Mouse (Mus musculus) hindbrain, embryonic 14.5 days (tissue): Measurements from ENCODE around the gene Slc29a3. TPM values are rescaled to one million over a fixed set of nuclear protein-coding genes. Genes with fewer than 3 reads are reported as not detected.

Experiments used
- ATAC-seq: fragments of 200-750 bp; cut with Nextera tagmentation; 2 replicates; pipeline ENCODE4 v1.8.0; 2017; ENCODE audit warnings: moderate number of reproducible peaks, mild to moderate bottlenecking, moderate TSS enrichment, moderate library complexity; ENCODE audit not compliant: low FRiP score
- DNase-seq: peaks from one replicate; pipeline ENCODE4 v3.0.0-alpha.2; 2015; ENCODE audit warnings: low spot score
- H3K27ac ChIP-seq: fragments of 300-500 bp; sonication (generic); 2 replicates; pipeline ENCODE4 v1.5.1; 2014; ENCODE audit warnings: mild to moderate bottlenecking, moderate library complexity
- H3K27me3 ChIP-seq: fragments of 300-500 bp; sonication (generic); 2 replicates; pipeline ENCODE4 v1.6.1; 2014; ENCODE audit warnings: mild to moderate bottlenecking, low read length, mixed read lengths; ENCODE audit not compliant: control insufficient read depth, insufficient read depth
- H3K36me3 ChIP-seq: fragments of 300-500 bp; sonication (generic); replicated peaks from 2 replicates; pipeline ENCODE4 v1.6.1; 2014; ENCODE audit not compliant: control insufficient read depth, insufficient read depth
- H3K4me1 ChIP-seq: fragments of 300-500 bp; sonication (generic); replicated peaks from 2 replicates; pipeline ENCODE4 v1.6.1; 2014; ENCODE audit warnings: antibody characterized with exemption, low read length, mixed read lengths; ENCODE audit not compliant: control insufficient read depth, insufficient read depth
- H3K4me2 ChIP-seq: fragments of 300-500 bp; sonication (generic); replicated peaks from 2 replicates; pipeline ENCODE4 v1.6.1; 2014; ENCODE audit warnings: mild to moderate bottlenecking, moderate library complexity
- H3K4me3 ChIP-seq: fragments of 300-500 bp; sonication (generic); replicated peaks from 2 replicates; pipeline ENCODE4 v1.5.1; 2014; ENCODE audit warnings: mild to moderate bottlenecking, low read length
- H3K9ac ChIP-seq: fragments of 300-500 bp; sonication (generic); 2 replicates; pipeline ENCODE4 v1.6.1; 2014
- H3K9me3 ChIP-seq: fragments of 300-500 bp; sonication (generic); 2 replicates; pipeline ENCODE4 v1.6.1; 2016; ENCODE audit warnings: low read length; ENCODE audit not compliant: control insufficient read depth
- WGBS: fragments of 180-500 bp; shearing (Covaris S2); extraction: QIAGEN DNeasy Blood & Tissue Kit; methylation state at CpG from one replicate; pipeline ENCODE4 v1.1.7; 2014; 5-methylcytosine and 5-hydroxymethylcytosine counted together
- polyA plus RNA-seq: library from polyadenylated mRNA; unstranded; fragments of >200 nt; fragmentation: Nextera tagmentation; extraction: Ambion mirVana; gene quantifications from 2 replicates; pipeline ENCODE4 v1.2.1, GENCODE M21; 2014

Slc29a3 gene
- polyA plus RNA-seq, 1 experiment from 2014 or later = 8.9 TPM

DNA sequence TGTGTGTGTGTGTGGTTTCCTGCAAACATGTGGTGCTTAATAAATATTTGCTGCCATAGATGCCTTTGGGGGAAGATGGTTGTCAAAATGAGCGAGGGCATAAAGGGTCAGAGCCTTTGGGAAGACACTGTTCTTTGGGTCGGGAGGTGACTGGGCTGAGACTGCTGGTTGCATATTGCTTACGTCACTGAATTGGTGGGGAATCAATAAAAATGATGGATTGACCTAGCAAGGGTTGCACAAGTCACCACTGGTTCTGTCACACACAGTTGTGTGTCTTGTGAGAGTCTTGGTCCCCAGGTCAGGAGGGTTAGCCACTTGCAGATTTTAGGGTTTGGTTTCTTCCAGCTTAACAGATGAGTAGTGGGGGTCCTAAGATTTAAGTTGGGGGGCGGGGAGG, 75.3 kb downstream of the Slc29a3 start:
- Histone ChIP-seq H3K9me3 (no peaks in the 10 kb centered on the region), H3K9ac (no peak overlapping the region), H3K27me3 (no peaks in the 10 kb centered on the region), H3K36me3 (no peaks in the 10 kb centered on the region), H3K4me1 (no peaks in the 10 kb centered on the region), H3K4me3 (no peak overlapping the region), H3K4me2 (no peak overlapping the region), H3K27ac (no peak overlapping the region)
- ATAC-seq (no peak), DNase-seq (no peak)
- 65% methylated on average over 4 of the region's 4 CpGs for WGBS

DNA sequence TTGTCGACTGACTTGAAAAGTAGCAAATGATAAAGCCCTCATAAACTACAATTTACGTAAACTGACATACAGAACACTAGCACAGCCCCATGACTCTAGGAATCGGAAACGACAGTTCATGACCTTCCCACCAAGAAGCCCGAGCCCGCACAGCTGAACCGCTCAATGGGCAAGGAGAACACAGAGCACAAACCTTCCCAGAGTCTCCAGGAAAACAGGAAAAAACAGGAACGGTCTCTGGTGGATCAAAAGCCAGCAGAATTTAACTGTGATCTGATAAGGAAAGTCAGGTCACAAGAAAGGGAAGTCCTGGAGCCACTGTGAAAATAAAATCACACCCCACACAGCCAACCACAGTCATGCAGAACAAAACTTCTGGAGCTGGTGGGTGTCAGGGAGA, 82.4 kb downstream of the Slc29a3 start:
- Histone ChIP-seq H3K9me3 (no peaks in the 10 kb centered on the region), H3K27ac (no peak overlapping the region), H3K4me3 (no peak overlapping the region), H3K27me3 (no peaks in the 10 kb centered on the region), H3K36me3 (no peaks in the 10 kb centered on the region), H3K9ac (no peak overlapping the region), H3K4me1 (no peaks in the 10 kb centered on the region), H3K4me2 (no peak overlapping the region)
- 76% methylated on average over 8 of the region's 8 CpGs for WGBS
- ATAC-seq (no peak), DNase-seq (no peak)

GRCm38 (mm10) chr10:60668591-60668990, 84.0 kb downstream of the Slc29a3 start:
- 97% methylated on average over 3 of the region's 3 CpGs for WGBS
- ATAC-seq = no peak
- no peak for DNase-seq
- no peak overlapping the region for H3K4me2 ChIP-seq
- H3K36me3 ChIP-seq = no peaks in the 10 kb centered on the region
- no peak overlapping the region for H3K4me3 ChIP-seq
- H3K27me3 ChIP-seq = no peaks in the 10 kb centered on the region
- H3K9ac ChIP-seq = no peak overlapping the region
- H3K27ac ChIP-seq = no peak overlapping the region
- no peaks in the 10 kb centered on the region for H3K9me3 ChIP-seq
- H3K4me1 ChIP-seq = no peaks in the 10 kb centered on the region

Other genes with a start within 250 kb of the Slc29a3 start
- gene Cdh23, start 56.3 kb downstream of the Slc29a3 start, polyA plus RNA-seq = 6.3 and 6.8 TPM in 2 replicates
- 2.8 and 2.9 TPM in 2 replicates for gene Unc5b, start 78.8 kb upstream of the Slc29a3 start, polyA plus RNA-seq